Mouse (Mus musculus) CH12.LX (cell line): ENCODE measurements around the gene Mterf4. TPM values are rescaled to one million over a fixed set of nuclear protein-coding genes. Genes with fewer than 3 reads are reported as not detected.

ENCODE experiments used
- DNase-seq: peaks from one replicate; pipeline ENCODE4 v3.0.0-alpha.2; 2013; ENCODE audit errors: extremely low read depth
- H3K27ac ChIP-seq: 2 replicates; pipeline ENCODE4 v1.5.1; 2012; ENCODE audit warnings: low read depth, mild to moderate bottlenecking, control low read depth, moderate library complexity; ENCODE audit not compliant: insufficient read depth
- H3K27me3 ChIP-seq: replicated peaks from 2 replicates; pipeline ENCODE3; 2012; ENCODE audit warnings: inconsistent platforms
- H3K36me3 ChIP-seq, 2 experiments: replicated peaks in 1 of 2; 2 replicates each; pipeline versions ENCODE3 to v1.6.1; 2012; ENCODE audit warnings: inconsistent platforms in 1 of 2, low read length in 1 of 2, mild to moderate bottlenecking in 1 of 2, mixed read lengths in 1 of 2, moderate library complexity in 1 of 2; ENCODE audit not compliant: control insufficient read depth in 1 of 2, insufficient read depth in 1 of 2
- H3K4me1 ChIP-seq, 2 experiments: 2 replicates each; pipeline ENCODE4 v1.6.1; 2012; ENCODE audit warnings: inconsistent platforms in 1 of 2, moderate library complexity in 1 of 2; ENCODE audit not compliant: insufficient read depth in 2 of 2, control insufficient read depth in 1 of 2
- H3K4me2 ChIP-seq: 2 replicates; pipeline ENCODE4 v1.6.1; 2012; ENCODE audit warnings: low read depth, mild to moderate bottlenecking, control low read depth; ENCODE audit not compliant: poor library complexity, insufficient read depth, severe bottlenecking
- H3K4me3 ChIP-seq, 3 experiments: fragments of 150-350 bp in 1 of 3; sonication (generic) in 1 of 3; replicated peaks in 1 of 3; 2 replicates each; pipeline versions ENCODE3 to v1.5.1; 2011 to 2012; ENCODE audit warnings: low read depth in 2 of 3, low read length in 2 of 3, mild to moderate bottlenecking in 2 of 3, moderate library complexity in 2 of 3, control low read depth in 1 of 3, improper control_type of control experiment in 1 of 3, inconsistent platforms in 1 of 3, mixed read lengths in 1 of 3; ENCODE audit not compliant: poor library complexity in 1 of 3
- H3K79me2 ChIP-seq: replicated peaks from 2 replicates; pipeline ENCODE4 v1.6.1; 2012; ENCODE audit warnings: mild to moderate bottlenecking, moderate library complexity; ENCODE audit not compliant: control insufficient read depth, poor library complexity, insufficient read depth, severe bottlenecking; ENCODE audit errors: extremely low read depth
- H3K9ac ChIP-seq: 2 replicates; pipeline ENCODE4 v1.6.1; 2012; ENCODE audit warnings: low read depth, mild to moderate bottlenecking, control low read depth, moderate library complexity; ENCODE audit not compliant: insufficient read depth
- H3K9me3 ChIP-seq: replicated peaks from 2 replicates; pipeline ENCODE3; 2012; ENCODE audit warnings: low read length, inconsistent platforms, mixed read lengths
- BHLHE40 ChIP-seq: IDR thresholded peaks from 2 replicates; pipeline ENCODE4 v1.6.1; 2011; ENCODE audit warnings: mild to moderate bottlenecking, low read depth, low read length, improper control_type of control experiment
- CHD1 ChIP-seq: IDR thresholded peaks from 2 replicates; pipeline ENCODE4 v1.6.1; 2012; ENCODE audit warnings: low read depth, low read length, improper control_type of control experiment, inconsistent platforms
- CHD2 ChIP-seq: IDR thresholded peaks from 2 replicates; pipeline ENCODE4 v1.6.1; 2011; ENCODE audit warnings: low read length, improper control_type of control experiment
- CTCF ChIP-seq, 2 experiments: IDR thresholded peaks in 1 of 2; conservative IDR thresholded peaks in 1 of 2; 2 replicates each; pipeline ENCODE4 v1.5.1; 2011 to 2012; ENCODE audit warnings: low read depth in 2 of 2, low read length in 2 of 2, improper control_type of control experiment in 1 of 2, inconsistent platforms in 1 of 2, mild to moderate bottlenecking in 1 of 2, moderate library complexity in 1 of 2
- E2F4 ChIP-seq: IDR thresholded peaks from 2 replicates; pipeline ENCODE4 v1.6.1; 2011; ENCODE audit warnings: low read depth, low read length, improper control_type of control experiment; ENCODE audit not compliant: insufficient replicate concordance
- ELF1 ChIP-seq: IDR thresholded peaks from 2 replicates; pipeline ENCODE4 v1.6.1; 2014; ENCODE audit warnings: low read depth, mild to moderate bottlenecking, inconsistent platforms, low read length, improper control_type of control experiment
- EP300 ChIP-seq: IDR thresholded peaks from 2 replicates; pipeline ENCODE4 v1.6.1; 2011; ENCODE audit warnings: low read length, improper control_type of control experiment
- ETS1 ChIP-seq: conservative IDR thresholded peaks from 2 replicates; pipeline ENCODE4 v1.6.1; 2012; ENCODE audit warnings: low read depth, mild to moderate bottlenecking, inconsistent platforms, low read length, improper control_type of control experiment, moderate library complexity
- GABPA ChIP-seq: IDR thresholded peaks from 2 replicates; pipeline ENCODE4 v1.6.1; 2012; ENCODE audit warnings: low read depth, low read length, improper control_type of control experiment, inconsistent platforms; ENCODE audit not compliant: insufficient replicate concordance
- HCFC1 ChIP-seq: IDR thresholded peaks from 2 replicates; pipeline ENCODE4 v1.6.1; 2012; ENCODE audit warnings: low read depth, mild to moderate bottlenecking, inconsistent platforms, low read length, improper control_type of control experiment
- IRF4 ChIP-seq: IDR thresholded peaks from 2 replicates; pipeline ENCODE4 v1.6.1; 2014; ENCODE audit warnings: low read depth, mild to moderate bottlenecking, inconsistent platforms, low read length, improper control_type of control experiment
- JUN ChIP-seq: IDR thresholded peaks from 2 replicates; pipeline ENCODE4 v1.6.1; 2011; ENCODE audit warnings: low read depth, mild to moderate bottlenecking, low read length, improper control_type of control experiment, moderate library complexity; ENCODE audit not compliant: insufficient read depth
- JUND ChIP-seq: conservative IDR thresholded peaks from 2 replicates; pipeline ENCODE4 v1.6.1; 2011; ENCODE audit warnings: low read depth, low read length, improper control_type of control experiment
- KAT2A ChIP-seq: IDR thresholded peaks from 2 replicates; pipeline ENCODE4 v1.6.1; 2012; ENCODE audit warnings: low read length, improper control_type of control experiment, inconsistent platforms; ENCODE audit not compliant: insufficient replicate concordance
- MAFK ChIP-seq: IDR thresholded peaks from 2 replicates; pipeline ENCODE4 v1.6.1; 2011; ENCODE audit warnings: low read length, improper control_type of control experiment; ENCODE audit not compliant: insufficient replicate concordance
- MAX ChIP-seq: IDR thresholded peaks from 2 replicates; pipeline ENCODE4 v1.6.1; 2011; ENCODE audit warnings: low read length, improper control_type of control experiment
- MAZ ChIP-seq: IDR thresholded peaks from 2 replicates; pipeline ENCODE4 v1.6.1; 2012; ENCODE audit warnings: low read depth, mild to moderate bottlenecking, inconsistent platforms, low read length, improper control_type of control experiment, moderate library complexity
- MEF2A ChIP-seq: IDR thresholded peaks from 2 replicates; pipeline ENCODE4 v1.6.1; 2014; ENCODE audit warnings: low read depth, mild to moderate bottlenecking, inconsistent platforms, low read length, improper control_type of control experiment, borderline replicate concordance
- MXI1 ChIP-seq: IDR thresholded peaks from 2 replicates; pipeline ENCODE4 v1.6.1; 2011; ENCODE audit warnings: mild to moderate bottlenecking, low read depth, low read length, improper control_type of control experiment
- MYC ChIP-seq: IDR thresholded peaks from 2 replicates; pipeline ENCODE4 v1.6.1; 2011; ENCODE audit warnings: low read depth, mild to moderate bottlenecking, improper control_type of control experiment, low read length
- NELFE ChIP-seq: IDR thresholded peaks from 2 replicates; pipeline ENCODE4 v1.6.1; 2011; ENCODE audit warnings: low read depth, low read length, improper control_type of control experiment
- NRF1 ChIP-seq: IDR thresholded peaks from 2 replicates; pipeline ENCODE4 v1.6.1; 2014; ENCODE audit warnings: low read depth, mild to moderate bottlenecking, inconsistent platforms, low read length, improper control_type of control experiment, moderate library complexity
- PAX5 ChIP-seq: IDR thresholded peaks from 2 replicates; pipeline ENCODE4 v1.6.1; 2012; ENCODE audit warnings: low read length, inconsistent platforms, mixed read lengths
- POLR2A ChIP-seq: IDR thresholded peaks from 2 replicates; pipeline ENCODE4 v1.6.1; 2011; ENCODE audit warnings: low read depth, mild to moderate bottlenecking, improper control_type of control experiment, low read length
- POLR2AphosphoS2 ChIP-seq: IDR thresholded peaks from 2 replicates; pipeline ENCODE4 v1.6.1; 2011; ENCODE audit warnings: low read depth, low read length, improper control_type of control experiment
- RAD21 ChIP-seq: IDR thresholded peaks from 2 replicates; pipeline ENCODE4 v1.6.1; 2011; ENCODE audit warnings: low read depth, mild to moderate bottlenecking, low read length, improper control_type of control experiment, moderate library complexity
- RCOR1 ChIP-seq: conservative IDR thresholded peaks from 2 replicates; pipeline ENCODE4 v1.6.1; 2012; ENCODE audit warnings: low read depth, mild to moderate bottlenecking, inconsistent platforms, low read length, improper control_type of control experiment
- SIN3A ChIP-seq: IDR thresholded peaks from 2 replicates; pipeline ENCODE4 v1.6.1; 2012; ENCODE audit warnings: low read length, improper control_type of control experiment, inconsistent platforms
- SMC3 ChIP-seq: IDR thresholded peaks from 2 replicates; pipeline ENCODE4 v1.6.1; 2011; ENCODE audit warnings: low read depth, low read length, improper control_type of control experiment
- TBP ChIP-seq: conservative IDR thresholded peaks from 2 replicates; pipeline ENCODE4 v1.6.1; 2011; ENCODE audit warnings: low read depth, low read length, improper control_type of control experiment
- TCF12 ChIP-seq: IDR thresholded peaks from 2 replicates; pipeline ENCODE4 v1.6.1; 2014; ENCODE audit warnings: low read depth, mild to moderate bottlenecking, inconsistent platforms, low read length, improper control_type of control experiment
- UBTF ChIP-seq: IDR thresholded peaks from 2 replicates; pipeline ENCODE4 v1.6.1; 2012; ENCODE audit warnings: low read depth, mild to moderate bottlenecking, inconsistent platforms, low read length, improper control_type of control experiment, moderate library complexity
- USF1 ChIP-seq: IDR thresholded peaks from 2 replicates; pipeline ENCODE4 v1.6.1; 2014; ENCODE audit warnings: low read depth, mild to moderate bottlenecking, inconsistent platforms, low read length, improper control_type of control experiment
- USF2 ChIP-seq: conservative IDR thresholded peaks from 2 replicates; pipeline ENCODE4 v1.6.1; 2011; ENCODE audit warnings: low read depth, low read length, improper control_type of control experiment
- ZC3H11A ChIP-seq: IDR thresholded peaks from 2 replicates; pipeline ENCODE4 v1.6.1; 2012; ENCODE audit warnings: low read depth, mild to moderate bottlenecking, inconsistent platforms, low read length, improper control_type of control experiment
- ZKSCAN1 ChIP-seq: IDR thresholded peaks from 2 replicates; pipeline ENCODE4 v1.6.1; 2012; ENCODE audit warnings: low read depth, inconsistent platforms, low read length, improper control_type of control experiment, borderline replicate concordance
- ZMIZ1 ChIP-seq: IDR thresholded peaks from 2 replicates; pipeline ENCODE4 v1.6.1; 2012; ENCODE audit warnings: low read depth, mild to moderate bottlenecking, inconsistent platforms, low read length, improper control_type of control experiment
- ZNF384 ChIP-seq: IDR thresholded peaks from 2 replicates; pipeline ENCODE4 v1.6.1; 2012; ENCODE audit warnings: low read depth, low read length, improper control_type of control experiment, inconsistent platforms
- dilution Hi-C: fragments of 300-500 bp; cut with MboI; formaldehyde crosslinking; loops from 2 replicates; pipeline ENCODE4 v1.14.3; 2020; ENCODE audit warnings: low sequenced_read_pairs; ENCODE audit not compliant: extremely low pct_unique_long_range_greater_than_20kb, extremely low pct_ligation_motif_present
- in situ Hi-C: fragments of 300-500 bp; cut with MboI; formaldehyde crosslinking; loops from 3 replicates; pipeline ENCODE4 v1.14.3; 2019; ENCODE audit warnings: low sequenced_read_pairs, low pct_ligation_motif_present, low pct_unique_long_range_greater_than_20kb, mixed read lengths
- polyA plus RNA-seq: library from polyadenylated mRNA; unstranded; fragments of >175 nt; gene quantifications from 2 replicates; pipeline ENCODE4 v1.2.1, GENCODE M21; 2012; ENCODE audit warnings: low read depth; ENCODE audit not compliant: insufficient read length
- total RNA-seq, 2 experiments: library from RNA; depleted of rRNA; stranded (reverse); fragments of 300-350 nt in 1 of 2; fragments of >200 nt in 1 of 2; gene quantifications; 2 replicates each; pipeline ENCODE4 v1.2.3; 2012 to 2014

Gene Mterf4
- total RNA-seq (2012; rRNA removed) (25.6 and 27.9 TPM in 2 replicates), total RNA-seq (2014; rRNA removed) (40.0 and 40.6 TPM in 2 replicates), polyA plus RNA-seq (26.6 and 31.1 TPM in 2 replicates)

DNA sequence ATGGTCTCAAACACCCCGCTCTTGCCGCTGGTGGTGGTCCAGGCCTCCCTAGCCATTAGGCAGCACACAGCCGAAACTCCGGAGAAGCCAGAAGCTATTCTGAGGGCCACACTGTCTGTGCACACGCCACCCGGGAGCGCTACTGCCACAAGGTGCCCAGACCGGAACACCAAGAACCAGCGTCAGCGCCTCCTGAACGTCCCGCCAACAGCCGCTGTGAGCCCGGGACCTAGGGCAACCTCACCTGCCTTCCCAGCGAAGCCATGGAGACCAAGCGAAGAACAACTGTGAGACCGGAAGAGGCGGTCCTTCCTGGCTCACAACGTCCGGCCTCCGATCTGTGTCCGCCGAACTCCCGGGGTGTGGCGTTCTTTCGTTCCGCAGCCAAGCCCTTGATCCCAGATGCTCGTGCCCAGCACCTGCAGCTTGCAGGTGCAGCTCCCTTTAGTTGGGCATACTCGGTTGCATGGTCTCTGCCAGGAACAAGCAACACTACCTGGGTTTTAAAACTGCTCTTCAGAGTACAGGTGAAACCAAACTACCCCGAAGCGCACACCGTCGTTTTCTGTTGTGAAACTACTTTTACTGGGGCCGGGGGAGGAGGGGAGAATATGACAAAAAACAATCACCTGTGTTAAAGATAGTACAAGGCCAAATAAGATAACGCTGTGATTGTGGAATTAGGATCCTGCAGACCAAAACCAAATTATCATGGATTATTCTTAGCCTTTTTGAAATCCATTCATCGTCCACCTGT lies at the start of gene Mterf4:
TSS of gene Mterf4 (minus strand) at position 335 of the 757 bp plus-strand sequence.
- peaks cover 3 to 18% of the 10 kb centered on the region in 2 experiments; a peak in 2 of 4 replicates for H3K4me1 ChIP-seq
- peak within 1 kb of the TSS; percentile 76 to 99 (median 86) for H3K4me3 ChIP-seq
- TF ChIP-seq NRF1 (no peak), UBTF (no peak), USF2 (no peak), POLR2AphosphoS2 (no peak; the same call in 1 of the 2 replicates), ZKSCAN1 (no peak), RAD21 (no peak), ZC3H11A (no peak), TCF12 (peak; percentile 87), MXI1 (peak; percentile 71; the same call in 1 of the 2 replicates), CTCF (conservative IDR thresholded peaks at IDR 0.05 in 1 of 2, IDR thresholded peaks at IDR 0.05 in 1 of 2; ENCODE audit: low read depth in 2 of 2, low read length in 2 of 2) (no peak), CHD2 (no peak), POLR2A (peak; percentile 82), MAZ (no peak), ZNF384 (no peak), MEF2A (no peak; the same call in 1 of the 2 replicates), IRF4 (peak; percentile 82), MAX (peak; percentile 43; the same call in 1 of the 2 replicates), ETS1 (no peak), GABPA (no peak; the same call in 1 of the 2 replicates), JUN (no peak), JUND (no peak), ZMIZ1 (no peak; the same call in 1 of the 2 replicates), EP300 (no peak), E2F4 (no peak), CHD1 (no peak), RCOR1 (no peak), NELFE (peak; percentile 80), TBP (peak; percentile 83), SMC3 (no peak), ELF1 (peak; percentile 82), SIN3A (peak; percentile 87; the same call in 1 of the 2 replicates), USF1 (no peak), BHLHE40 (peak; percentile 95), MAFK (no peak), PAX5 (no peak), HCFC1 (peak; percentile 93), KAT2A (peak; percentile 73; the same call in 1 of the 2 replicates), MYC (peak; percentile 59; the same call in 1 of the 2 replicates)
- no peaks in the 10 kb centered on the region for H3K27me3 ChIP-seq
- H3K9me3 ChIP-seq: no peaks in the 10 kb centered on the region
- DNase-seq: peak; percentile 86
- peak within 1 kb of the TSS; percentile 77 for H3K4me2 ChIP-seq
- H3K27ac ChIP-seq: no peak within 1 kb of the TSS
- in situ Hi-C loops (no loop called here), dilution Hi-C loops (no loop called here)
- H3K79me2 ChIP-seq: peaks cover 4% of the 10 kb centered on the region
- H3K9ac ChIP-seq: peak within 1 kb of the TSS; percentile 87
- H3K36me3 ChIP-seq: peaks cover 28 to 61% of the 10 kb centered on the region in 2 experiments
